Mouse (Mus musculus): ENCODE measurements around the gene Kxd1. TPM values are rescaled to one million over a fixed set of nuclear protein-coding genes. Genes with fewer than 3 reads are reported as not detected.

The Kxd1 gene
- polyA plus RNA-seq, 1 experiment, result 65.9 TPM

- H3K27me3 ChIP-seq (ENCODE audit: control insufficient read depth, insufficient read depth, low read length), result no peaks in the 10 kb centered on the region
- no peak for TF ChIP-seq POLR2A (IDR thresholded peaks at IDR 0.05; ENCODE audit: borderline replicate concordance, insufficient read depth, low read length)
- no peak for TF ChIP-seq CTCF (IDR thresholded peaks at IDR 0.05; ENCODE audit: borderline replicate concordance, insufficient read depth, low read depth, low read length)
- peaks cover 60% of the 10 kb centered on the region for H3K4me1 ChIP-seq (ENCODE audit: control insufficient read depth, insufficient read depth, low read length)
- 88% methylated on average over 4 of the region's 4 CpGs for WGBS
- H3K4me3 ChIP-seq (replicated peaks; ENCODE audit: insufficient read depth, low read depth, low read length), result no peak overlapping the region
- H3K27ac ChIP-seq (ENCODE audit: insufficient read depth, low read length), result no peak overlapping the region
- DNase-seq, result no peak
Measured at GRCm38 (mm10) chr8:70555079-70555747, 27.5 kb upstream of the Kxd1 start.

GRCm38 (mm10) chr8:70553740-70554139 lies 26.0 kb upstream of the Kxd1 start:
- Histone ChIP-seq H3K27me3 (ENCODE audit: control insufficient read depth, insufficient read depth, low read length) (no peaks in the 10 kb centered on the region), H3K4me1 (ENCODE audit: control insufficient read depth, insufficient read depth, low read length) (peaks cover 51% of the 10 kb centered on the region), H3K27ac (ENCODE audit: insufficient read depth, low read length) (no peak overlapping the region), H3K4me3 (replicated peaks; ENCODE audit: insufficient read depth, low read depth, low read length) (no peak overlapping the region)
- peak; percentile 79 to 87 for DNase-seq
- no peak for TF ChIP-seq POLR2A (IDR thresholded peaks at IDR 0.05; ENCODE audit: borderline replicate concordance, insufficient read depth, low read length)
- TF ChIP-seq CTCF (IDR thresholded peaks at IDR 0.05; ENCODE audit: borderline replicate concordance, insufficient read depth, low read depth, low read length), result no peak

- DNase-seq, result no peak
- TF ChIP-seq CTCF (IDR thresholded peaks at IDR 0.05; ENCODE audit: borderline replicate concordance, insufficient read depth, low read depth, low read length), result no peak
- no peak for TF ChIP-seq POLR2A (IDR thresholded peaks at IDR 0.05; ENCODE audit: borderline replicate concordance, insufficient read depth, low read length)
- 28% methylated on average over 1 of the region's 1 CpGs for WGBS
- H3K4me1 ChIP-seq (ENCODE audit: control insufficient read depth, insufficient read depth, low read length), result peaks cover 58% of the 10 kb centered on the region
- H3K27me3 ChIP-seq (ENCODE audit: control insufficient read depth, insufficient read depth, low read length), result no peaks in the 10 kb centered on the region
- H3K4me3 ChIP-seq (replicated peaks; ENCODE audit: insufficient read depth, low read depth, low read length), result no peak overlapping the region
- peak overlapping the region; percentile 23; the same call in 1 of the 2 replicates for H3K27ac ChIP-seq (ENCODE audit: insufficient read depth, low read length)
Measured at GRCm38 (mm10) chr8:70552836-70553235, 25.1 kb upstream of the Kxd1 start.

- H3K4me3 ChIP-seq (replicated peaks; ENCODE audit: insufficient read depth, low read depth, low read length), result no peak overlapping the region
- TF ChIP-seq POLR2A (IDR thresholded peaks at IDR 0.05; ENCODE audit: borderline replicate concordance, insufficient read depth, low read length) (no peak), CTCF (IDR thresholded peaks at IDR 0.05; ENCODE audit: borderline replicate concordance, insufficient read depth, low read depth, low read length) (no peak)
- H3K27me3 ChIP-seq (ENCODE audit: control insufficient read depth, insufficient read depth, low read length), result no peaks in the 10 kb centered on the region
- peaks cover 53% of the 10 kb centered on the region for H3K4me1 ChIP-seq (ENCODE audit: control insufficient read depth, insufficient read depth, low read length)
- H3K27ac ChIP-seq (ENCODE audit: insufficient read depth, low read length), result peak overlapping the region; percentile 62
- peak; percentile 46 to 62 for DNase-seq
- WGBS, result 28% methylated on average over 3 of the region's 3 CpGs
Measured at GRCm38 (mm10) chr8:70551558-70552161, 23.9 kb upstream of the Kxd1 start.

GRCm38 (mm10) chr8:70549412-70550184 lies 21.8 kb upstream of the Kxd1 start:
- no peak for TF ChIP-seq CTCF (IDR thresholded peaks at IDR 0.05; ENCODE audit: borderline replicate concordance, insufficient read depth, low read depth, low read length)
- no peak for TF ChIP-seq POLR2A (IDR thresholded peaks at IDR 0.05; ENCODE audit: borderline replicate concordance, insufficient read depth, low read length)

GRCm38 (mm10) chr8:70547762-70548161 lies 20.0 kb upstream of the Kxd1 start:
- 91% methylated on average over 6 of the region's 6 CpGs for WGBS
- H3K4me3 ChIP-seq (replicated peaks; ENCODE audit: insufficient read depth, low read depth, low read length), result no peak overlapping the region

More at GRCm38 (mm10) chr8:70549412-70550184, 21.8 kb upstream of the Kxd1 start:
- Histone ChIP-seq H3K4me3 (replicated peaks; ENCODE audit: insufficient read depth, low read depth, low read length) (no peak overlapping the region), H3K27me3 (ENCODE audit: control insufficient read depth, insufficient read depth, low read length) (no peaks in the 10 kb centered on the region), H3K4me1 (ENCODE audit: control insufficient read depth, insufficient read depth, low read length) (peaks cover 50% of the 10 kb centered on the region), H3K27ac (ENCODE audit: insufficient read depth, low read length) (no peak overlapping the region)
- no peak for DNase-seq
- 94% methylated on average over 10 of the region's 10 CpGs for WGBS

GRCm38 (mm10) chr8:70546412-70546811 lies 18.7 kb upstream of the Kxd1 start:
- Histone ChIP-seq H3K27me3 (ENCODE audit: control insufficient read depth, insufficient read depth, low read length) (no peaks in the 10 kb centered on the region), H3K27ac (ENCODE audit: insufficient read depth, low read length) (no peak overlapping the region), H3K4me3 (replicated peaks; ENCODE audit: insufficient read depth, low read depth, low read length) (no peak overlapping the region), H3K4me1 (ENCODE audit: control insufficient read depth, insufficient read depth, low read length) (peaks cover 34% of the 10 kb centered on the region)
- 78% methylated on average over 4 of the region's 4 CpGs for WGBS
- TF ChIP-seq POLR2A (IDR thresholded peaks at IDR 0.05; ENCODE audit: borderline replicate concordance, insufficient read depth, low read length) (no peak), CTCF (IDR thresholded peaks at IDR 0.05; ENCODE audit: borderline replicate concordance, insufficient read depth, low read depth, low read length) (no peak)
- no peak for DNase-seq

More at GRCm38 (mm10) chr8:70547762-70548161, 20.0 kb upstream of the Kxd1 start:
- no peaks in the 10 kb centered on the region for H3K27me3 ChIP-seq (ENCODE audit: control insufficient read depth, insufficient read depth, low read length)
- no peak overlapping the region for H3K27ac ChIP-seq (ENCODE audit: insufficient read depth, low read length)
- H3K4me1 ChIP-seq (ENCODE audit: control insufficient read depth, insufficient read depth, low read length), result peaks cover 46% of the 10 kb centered on the region
- TF ChIP-seq CTCF (IDR thresholded peaks at IDR 0.05; ENCODE audit: borderline replicate concordance, insufficient read depth, low read depth, low read length) (no peak), POLR2A (IDR thresholded peaks at IDR 0.05; ENCODE audit: borderline replicate concordance, insufficient read depth, low read length) (no peak)
- no peak for DNase-seq
